ENCODE assay signal across 9 mouse cellular contexts in the genomic region with DNA sequence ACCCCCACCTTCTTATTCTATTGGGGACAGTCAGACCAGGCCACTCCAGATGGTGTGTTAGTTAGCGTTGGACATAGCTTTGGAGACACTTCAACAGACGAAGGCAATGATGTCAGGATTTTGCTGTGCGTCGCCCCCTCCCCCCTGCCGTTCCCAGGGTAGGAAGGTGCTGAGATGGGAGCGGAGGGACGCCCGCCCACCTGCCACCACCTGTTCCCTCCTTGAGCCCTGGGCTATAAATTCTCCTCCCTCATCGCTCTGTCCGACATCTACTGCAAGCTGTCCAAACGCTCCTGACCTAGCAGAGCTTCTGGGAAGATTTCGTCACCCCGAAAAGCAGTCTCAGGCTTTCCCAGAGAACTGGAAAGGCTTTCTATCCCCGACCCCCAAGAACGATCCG. TPM values are rescaled to one million over a fixed set of nuclear protein-coding genes. Genes with fewer than 3 reads are reported as not detected.
A peak's percentile ranks its signal among the peaks of the same experiment; 100 is the strongest.
DNase-seq lines count a peak whose midpoint lies in the region; ATAC-seq lines count a peak whose summit lies in the region.
"Had no signal": no experiment of that assay in that cellular context is flagged by ENCODE, and none has a peak within 500 bp of the region (broad histone marks: within the 10 kb centered on the region; RNA-seq: fewer than 3 reads in every experiment).

A gene (plus strand): TSS at position 131 of the 400 bp plus-strand sequence.

- ATAC-seq in kidney, embryonic 15.5 days (replicated peaks; ENCODE audit: low FRiP score) = no peak
- peak; percentile 54 for ATAC-seq in frontal cortex, adult (ENCODE audit: low TSS enrichment)
- ATAC-seq in liver, embryonic 13.5 days (ENCODE audit: low read depth) = no peak
- ATAC-seq in stomach, embryonic 16.5 days (ENCODE audit: insufficient read depth, low FRiP score) = no peak
- ATAC-seq: Patski had no signal

- no peaks in the 10 kb centered on the region; the same call in 1 of the 2 replicates for H3K9me3 ChIP-seq in kidney, embryonic 15.5 days (replicated peaks)
- no peaks in the 10 kb centered on the region for H3K9me3 ChIP-seq in liver, embryonic 13.5 days (replicated peaks)
- H3K9me3 ChIP-seq in stomach, embryonic 16.5 days (replicated peaks; ENCODE audit: control insufficient read depth, low read length) = no peaks in the 10 kb centered on the region

- H3K27me3 ChIP-seq in kidney, embryonic 15.5 days = peaks cover 51% of the 10 kb centered on the region
- H3K27me3 ChIP-seq in liver, embryonic 13.5 days = peaks cover 52% of the 10 kb centered on the region
- H3K27me3 ChIP-seq in stomach, embryonic 16.5 days (ENCODE audit: control insufficient read depth, insufficient read depth, low read length) = peaks cover 17% of the 10 kb centered on the region

- H3K9ac ChIP-seq in kidney, embryonic 15.5 days = peak within 1 kb of the TSS; percentile 46
- 0 out of 2 replicates have a peak within 1 kb of the TSS, but pooled peaks have one; percentile 18 for H3K9ac ChIP-seq in liver, embryonic 13.5 days
- H3K9ac ChIP-seq in stomach, embryonic 16.5 days (ENCODE audit: low read length) = peak within 1 kb of the TSS; percentile 67

- peaks cover 11% of the 10 kb centered on the region; the same call in 1 of the 2 replicates for H3K4me1 ChIP-seq in kidney, embryonic 15.5 days
- 0 out of 2 replicates have a peak, but pooled peaks cover 2% of the 10 kb centered on the region for H3K4me1 ChIP-seq in liver, embryonic 13.5 days (replicated peaks)
- 0 out of 2 replicates have a peak, but pooled peaks cover 6% of the 10 kb centered on the region for H3K4me1 ChIP-seq in stomach, embryonic 16.5 days (ENCODE audit: control insufficient read depth, insufficient read depth, low read length)

- no peaks in the 10 kb centered on the region for H3K36me3 ChIP-seq in kidney, embryonic 15.5 days
- H3K36me3 ChIP-seq in liver, embryonic 13.5 days = no peaks in the 10 kb centered on the region
- H3K36me3 ChIP-seq in stomach, embryonic 16.5 days (ENCODE audit: control insufficient read depth, insufficient read depth, low read length) = no peaks in the 10 kb centered on the region

- H3K27ac ChIP-seq in kidney, embryonic 15.5 days = no peak within 1 kb of the TSS
- H3K27ac ChIP-seq in liver, embryonic 13.5 days = no peak within 1 kb of the TSS
- no peak within 1 kb of the TSS for H3K27ac ChIP-seq in stomach, embryonic 16.5 days (ENCODE audit: low read length)

- 5% methylated on average over 16 of the region's 16 CpGs for WGBS in kidney, embryonic 15.5 days
- 15% methylated on average over 16 of the region's 16 CpGs for WGBS in liver, embryonic 13.5 days (ENCODE audit: insufficient replicate concordance)
- 8% methylated on average over 16 of the region's 16 CpGs for WGBS in stomach, embryonic 16.5 days

- H3K4me2 ChIP-seq in kidney, embryonic 15.5 days = peak within 1 kb of the TSS; percentile 92
- peak within 1 kb of the TSS; percentile 67 for H3K4me2 ChIP-seq in liver, embryonic 13.5 days
- peak within 1 kb of the TSS; percentile 96 for H3K4me2 ChIP-seq in stomach, embryonic 16.5 days (ENCODE audit: low read depth, low read length)

- H3K4me3 ChIP-seq in kidney, embryonic 15.5 days (replicated peaks) = peak within 1 kb of the TSS; percentile 51
- peak within 1 kb of the TSS; percentile 55 for H3K4me3 ChIP-seq in liver, embryonic 13.5 days (replicated peaks)
- peak within 1 kb of the TSS; percentile 59 for H3K4me3 ChIP-seq in stomach, embryonic 16.5 days (replicated peaks; ENCODE audit: low read length)

- DNase-seq in kidney, adult 8-10 months = no peak
- peak; percentile 89 to 91 for DNase-seq in cerebellum, adult 18-20 months
- DNase-seq in liver, embryonic 13.5 days = no peak
- DNase-seq in B cell, adult 2 months = no peak
- no peak for DNase-seq in c-Kit-positive CD71-positive TER-119-positive erythroid progenitor cells, embryonic 14.5 days (ENCODE audit: low spot score)

RNA-seq across cellular contexts. Expression of the gene that starts here (rescaled TPM):
- 0.10 TPM in 1 of 2 replicates, not detected in the other for polyA plus RNA-seq in kidney, embryonic 15.5 days (2015; fragmentation: Nextera tagmentation; extraction: Ambion mirVana)
- polyA plus RNA-seq in liver, embryonic 13.5 days (2015; fragmentation: Nextera tagmentation; extraction: Ambion mirVana) = not detected in 2 replicates
- polyA plus RNA-seq in stomach, embryonic 16.5 days (2015; fragmentation: Nextera tagmentation; extraction: Ambion mirVana) = not detected in 2 replicates
- polyA plus RNA-seq: Patski had no signal

Comparison
In these comparisons a context has a peak if more than half of its experiments do, and no peak if none do; other contexts are left out.
1. DNase-seq: peak in cerebellum, adult 18-20 months (2 of 2); none in kidney, adult 8-10 months (0 of 2), liver, embryonic 13.5 days (single experiment), B cell, adult 2 months (0 of 2) and c-Kit-positive CD71-positive TER-119-positive erythroid progenitor cells, embryonic 14.5 days (single experiment).
2. Peak in every context shown above with its lines, with median percentiles within 50 percentile points of each other: H3K4me2 ChIP-seq, H3K4me3 ChIP-seq and H3K9ac ChIP-seq.